Mouse (Mus musculus) stomach, postnatal 0 days (tissue): ENCODE results near the gene 6430531B16Rik.

Experiments
- CTCF ChIP-seq: IDR thresholded peaks from 2 replicates; pipeline ENCODE4 v1.5.1; 2016; ENCODE audit warnings: antibody characterized with exemption, low read depth, mild to moderate bottlenecking, moderate library complexity
- EP300 ChIP-seq: optimal IDR thresholded peaks from 2 replicates; pipeline ENCODE3; 2016; ENCODE audit warnings: antibody characterized with exemption

DNA sequence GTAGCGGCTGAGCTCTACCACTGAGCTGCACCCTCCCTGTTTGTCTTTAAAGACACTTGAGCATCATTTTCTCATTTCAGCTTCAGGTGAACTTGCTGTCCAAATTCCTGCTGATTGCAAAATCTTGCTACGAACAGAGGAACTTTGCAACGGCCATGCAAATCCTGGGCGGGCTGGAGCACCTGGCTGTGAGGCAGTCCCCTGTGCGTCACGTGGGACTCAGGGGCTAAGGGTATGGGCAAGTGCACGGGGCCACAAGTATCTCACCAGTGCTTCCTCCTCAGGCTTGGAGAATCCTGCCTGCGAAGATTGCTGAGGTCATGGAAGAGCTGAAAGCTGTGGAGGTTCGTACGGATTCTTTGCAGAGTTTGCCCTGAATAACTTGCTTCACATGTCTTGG, 41.9 kb downstream of the 6430531B16Rik start:
- TF ChIP-seq CTCF (no peak), EP300 (no peak)
